Mouse (Mus musculus): ENCODE measurements at regions not wholly inside any gene's neighbourhood (a gene's known extent, or its start where the extent isn't known, plus 50 kb on each side); places are given as distances from the start of the nearest gene placed in this dataset.

GRCm38 (mm10) chr14:25341848-25342427 is 117.0 kb upstream of the Zmiz1 start:
- Histone ChIP-seq H3K36me3 (ENCODE audit: control insufficient read depth, insufficient read depth, low read length, poor library complexity, severe bottlenecking) (no peaks in the 10 kb centered on the region), H3K4me3 (ENCODE audit: insufficient read depth in 1 of 2, low read depth in 1 of 2, low read length in 2 of 2, poor library complexity in 1 of 2, severe bottlenecking in 1 of 2) (no peak overlapping the region), H3K4me1 (ENCODE audit: control insufficient read depth in 2 of 2, insufficient read depth in 2 of 2, low read length in 2 of 2, poor library complexity in 1 of 2) (peaks cover 0 to 10% of the 10 kb centered on the region in 2 experiments; a peak in 3 of 4 replicates), H3K27ac (ENCODE audit: insufficient read depth, low read depth, low read length, poor library complexity, severe bottlenecking) (no peak overlapping the region), H3K9me3 (ENCODE audit: control insufficient read depth, insufficient read depth, low read depth, low read length) (no peaks in the 10 kb centered on the region), H3K9ac (ENCODE audit: insufficient read depth, low read depth, low read length, poor library complexity, severe bottlenecking) (no peak overlapping the region)
- no peak for DNase-seq (ENCODE audit: low read depth, low spot score)
- TF ChIP-seq ZC3H11A (IDR thresholded peaks at IDR 0.05; ENCODE audit: borderline replicate concordance, low read depth, low read length): no peak
- TF ChIP-seq HCFC1 (IDR thresholded peaks at IDR 0.05; ENCODE audit: borderline replicate concordance, insufficient read depth, low read length): no peak
- TF ChIP-seq MAFK (IDR thresholded peaks at IDR 0.05; ENCODE audit: insufficient read depth, low read depth, low read length): no peak
- no peak for TF ChIP-seq ZNF384 (IDR thresholded peaks at IDR 0.05; ENCODE audit: low read depth, low read length)
- TF ChIP-seq CHD2 (IDR thresholded peaks at IDR 0.05; ENCODE audit: low read depth, low read length): no peak
- in situ Hi-C loops (cut with MboI; ENCODE audit: low sequenced_read_pairs in 2 of 2, unreplicated experiment in 2 of 2): no loop called here

GRCm38 (mm10) chr14:25342865-25343565 is 116.0 kb upstream of the Zmiz1 start:
- in situ Hi-C loops (cut with MboI; ENCODE audit: low sequenced_read_pairs in 2 of 2, unreplicated experiment in 2 of 2): no loop called here
- DNase-seq (ENCODE audit: low read depth, low spot score): no peak
- Histone ChIP-seq H3K9me3 (ENCODE audit: control insufficient read depth, insufficient read depth, low read depth, low read length) (no peaks in the 10 kb centered on the region), H3K9ac (ENCODE audit: insufficient read depth, low read depth, low read length, poor library complexity, severe bottlenecking) (no peak overlapping the region), H3K27ac (ENCODE audit: insufficient read depth, low read depth, low read length, poor library complexity, severe bottlenecking) (no peak overlapping the region), H3K4me1 (ENCODE audit: control insufficient read depth in 2 of 2, insufficient read depth in 2 of 2, low read length in 2 of 2, poor library complexity in 1 of 2) (peaks cover 0 to 10% of the 10 kb centered on the region in 2 experiments; a peak in 3 of 4 replicates), H3K4me3 (ENCODE audit: insufficient read depth in 1 of 2, low read depth in 1 of 2, low read length in 2 of 2, poor library complexity in 1 of 2, severe bottlenecking in 1 of 2) (no peak overlapping the region), H3K36me3 (ENCODE audit: control insufficient read depth, insufficient read depth, low read length, poor library complexity, severe bottlenecking) (no peaks in the 10 kb centered on the region)
- TF ChIP-seq ZNF384 (IDR thresholded peaks at IDR 0.05; ENCODE audit: low read depth, low read length) (no peak), CHD2 (IDR thresholded peaks at IDR 0.05; ENCODE audit: low read depth, low read length) (no peak), HCFC1 (IDR thresholded peaks at IDR 0.05; ENCODE audit: borderline replicate concordance, insufficient read depth, low read length) (no peak)

DNA sequence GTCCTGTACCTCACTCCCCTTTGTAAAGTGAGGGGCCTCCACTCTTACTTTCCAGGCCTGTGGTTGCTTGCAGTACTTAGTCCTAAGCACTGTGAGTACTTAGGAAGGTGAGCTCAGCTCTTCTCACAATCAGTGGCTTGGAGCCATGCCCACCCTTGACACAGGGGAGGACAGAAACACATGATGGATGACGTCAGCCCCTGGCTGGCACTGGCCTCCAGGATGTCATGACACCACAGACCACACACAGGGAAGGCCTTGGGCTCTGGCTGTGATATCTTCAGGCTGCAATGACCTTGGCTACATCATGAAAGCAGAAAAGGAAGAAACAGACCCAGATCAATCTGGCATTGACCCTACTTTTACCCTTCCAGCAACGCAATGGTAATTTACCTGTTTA is 113.0 kb upstream of the Zmiz1 start:
- no peak for TF ChIP-seq HCFC1 (IDR thresholded peaks at IDR 0.05; ENCODE audit: borderline replicate concordance, insufficient read depth, low read length)
- no peak for TF ChIP-seq ZNF384 (IDR thresholded peaks at IDR 0.05; ENCODE audit: low read depth, low read length)
- TF ChIP-seq CHD2 (IDR thresholded peaks at IDR 0.05; ENCODE audit: low read depth, low read length): no peak
- no peak for TF ChIP-seq MAFK (IDR thresholded peaks at IDR 0.05; ENCODE audit: insufficient read depth, low read depth, low read length)
- no peak for TF ChIP-seq ZC3H11A (IDR thresholded peaks at IDR 0.05; ENCODE audit: borderline replicate concordance, low read depth, low read length)
- no peaks in the 10 kb centered on the region for H3K9me3 ChIP-seq (ENCODE audit: control insufficient read depth, insufficient read depth, low read depth, low read length)
- in situ Hi-C loops (cut with MboI; ENCODE audit: low sequenced_read_pairs in 2 of 2, unreplicated experiment in 2 of 2): no loop called here
- no peak for DNase-seq (ENCODE audit: low read depth, low spot score)
- H3K4me1 ChIP-seq (ENCODE audit: control insufficient read depth in 2 of 2, insufficient read depth in 2 of 2, low read length in 2 of 2, poor library complexity in 1 of 2): no peaks in the 10 kb centered on the region; a peak in 1 of 4 replicates
- H3K4me3 ChIP-seq (ENCODE audit: insufficient read depth in 1 of 2, low read depth in 1 of 2, low read length in 2 of 2, poor library complexity in 1 of 2, severe bottlenecking in 1 of 2): no peak overlapping the region
- no peak overlapping the region for H3K27ac ChIP-seq (ENCODE audit: insufficient read depth, low read depth, low read length, poor library complexity, severe bottlenecking)
- no peaks in the 10 kb centered on the region for H3K36me3 ChIP-seq (ENCODE audit: control insufficient read depth, insufficient read depth, low read length, poor library complexity, severe bottlenecking)
- H3K9ac ChIP-seq (ENCODE audit: insufficient read depth, low read depth, low read length, poor library complexity, severe bottlenecking): no peak overlapping the region

- TF ChIP-seq MAFK (IDR thresholded peaks at IDR 0.05; ENCODE audit: insufficient read depth, low read depth, low read length): no peak
- no peak for TF ChIP-seq ZC3H11A (IDR thresholded peaks at IDR 0.05; ENCODE audit: borderline replicate concordance, low read depth, low read length)
- no peak for TF ChIP-seq CHD2 (IDR thresholded peaks at IDR 0.05; ENCODE audit: low read depth, low read length)
- TF ChIP-seq HCFC1 (IDR thresholded peaks at IDR 0.05; ENCODE audit: borderline replicate concordance, insufficient read depth, low read length): no peak
- no peak for TF ChIP-seq ZNF384 (IDR thresholded peaks at IDR 0.05; ENCODE audit: low read depth, low read length)
- H3K36me3 ChIP-seq (ENCODE audit: control insufficient read depth, insufficient read depth, low read length, poor library complexity, severe bottlenecking): no peaks in the 10 kb centered on the region
- H3K9me3 ChIP-seq (ENCODE audit: control insufficient read depth, insufficient read depth, low read depth, low read length): no peaks in the 10 kb centered on the region
- no peak overlapping the region for H3K4me3 ChIP-seq (ENCODE audit: insufficient read depth in 1 of 2, low read depth in 1 of 2, low read length in 2 of 2, poor library complexity in 1 of 2, severe bottlenecking in 1 of 2)
- no peak overlapping the region for H3K27ac ChIP-seq (ENCODE audit: insufficient read depth, low read depth, low read length, poor library complexity, severe bottlenecking)
- DNase-seq (ENCODE audit: low read depth, low spot score): no peak
- in situ Hi-C loops (cut with MboI; ENCODE audit: low sequenced_read_pairs in 2 of 2, unreplicated experiment in 2 of 2): no loop called here
- no peak overlapping the region for H3K9ac ChIP-seq (ENCODE audit: insufficient read depth, low read depth, low read length, poor library complexity, severe bottlenecking)
- no peaks in the 10 kb centered on the region for H3K4me1 ChIP-seq (ENCODE audit: control insufficient read depth in 2 of 2, insufficient read depth in 2 of 2, low read length in 2 of 2, poor library complexity in 1 of 2)
Measured at GRCm38 (mm10) chr14:25346813-25347610, 112.0 kb upstream of the Zmiz1 start.
